Mouse (Mus musculus): ENCODE results near the gene Aqp3. TPM values are rescaled to one million over a fixed set of nuclear protein-coding genes. Genes with fewer than 3 reads are reported as not detected.

The Aqp3 gene
- polyA plus RNA-seq, 2 experiments: 5.8 to 15.6 TPM

- Histone ChIP-seq H3K4me3 (ENCODE audit: insufficient read depth in 1 of 2, low read depth in 2 of 2, low read length in 2 of 2) (peak within 1 kb of the TSS; percentile 96 to 97), H3K4me1 (replicated peaks; ENCODE audit: control insufficient read depth in 2 of 2, insufficient read depth in 2 of 2, low read length in 1 of 2) (peaks cover 32% of the 10 kb centered on the region in 2 experiments), H3K27me3 (ENCODE audit: control insufficient read depth, insufficient read depth, low read length) (peaks cover 2% of the 10 kb centered on the region; the same call in 1 of the 2 replicates), H3K36me3 (replicated peaks; ENCODE audit: control insufficient read depth, insufficient read depth, low read depth) (peaks cover 13% of the 10 kb centered on the region), H3K4me2 (ENCODE audit: low read depth) (peak within 1 kb of the TSS; percentile 91), H3K9me3 (ENCODE audit: control insufficient read depth, low read length) (no peaks in the 10 kb centered on the region), H3K27ac (peak within 1 kb of the TSS; percentile 97), H3K9ac (replicated peaks) (peak within 1 kb of the TSS; percentile 98)
- ATAC-seq (ENCODE audit: insufficient read depth) (peak; percentile 66), DNase-seq (ENCODE audit: low read depth in 3 of 3, low spot score in 3 of 3) (no peak)
- no peak for TF ChIP-seq EP300 (IDR thresholded peaks at IDR 0.05; ENCODE audit: low read depth)
- no peak for TF ChIP-seq CTCF (IDR thresholded peaks at IDR 0.05; ENCODE audit: low read depth)
- under 1% methylated on average over 63 of the region's 65 CpGs for WGBS (ENCODE audit: insufficient replicate concordance)
These were observed 37.9 kb upstream of the Aqp3 start, which contains the start of gene Ube2r2 for GRCm38 (mm10) chr4:41135711-41136453. TSS of gene Ube2r2 (plus strand) at chr4:41135743.

DNA sequence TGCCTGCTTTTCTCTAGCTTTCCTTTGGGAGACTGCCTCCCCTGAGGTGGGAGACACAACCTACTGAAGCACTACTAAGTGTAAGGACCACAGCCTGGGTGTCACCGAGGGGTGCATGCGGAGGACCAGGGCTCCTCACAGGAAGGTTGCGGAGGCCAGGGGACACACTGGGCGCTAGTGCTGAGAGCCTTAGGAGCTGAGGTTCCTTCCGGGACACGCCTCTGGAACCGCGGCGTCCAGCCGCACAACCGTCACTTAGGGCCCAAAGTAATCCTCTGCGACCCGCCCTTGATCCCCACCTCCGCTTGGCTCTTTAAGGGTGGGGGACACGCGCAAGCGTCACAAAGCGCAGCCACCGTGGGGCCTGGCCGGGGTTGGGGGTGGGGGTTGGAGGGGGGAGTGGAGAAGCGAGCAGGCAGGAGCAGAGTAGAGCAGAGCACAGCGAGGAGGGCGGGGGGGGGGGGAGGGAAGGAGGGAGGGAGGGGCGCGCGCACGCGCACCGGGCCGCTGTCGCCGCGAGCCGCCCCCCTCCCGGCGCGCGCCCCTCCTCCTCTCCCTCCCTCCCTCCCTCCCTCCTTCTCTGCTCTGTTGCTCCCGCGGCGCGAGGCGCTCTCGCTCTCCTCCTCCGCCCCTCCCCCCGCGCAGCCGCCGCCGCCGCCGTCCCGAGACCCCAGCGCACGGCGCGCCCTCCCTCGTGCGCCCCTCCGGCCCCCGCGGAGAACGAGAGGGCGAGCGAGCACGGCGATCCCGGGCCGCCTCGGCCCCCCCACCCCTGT is 37.1 kb upstream of the Aqp3 start:
- WGBS (ENCODE audit: insufficient replicate concordance): 0% methylated on average over 42 of the region's 70 CpGs
- peaks cover 2% of the 10 kb centered on the region; the same call in 1 of the 2 replicates for H3K27me3 ChIP-seq (ENCODE audit: control insufficient read depth, insufficient read depth, low read length)
- DNase-seq (ENCODE audit: low read depth in 3 of 3, low spot score in 3 of 3): peak in 2 of 3 experiments; percentile 64 to 68
- peak overlapping the region; percentile 97 for H3K27ac ChIP-seq
- peak overlapping the region; percentile 96 to 97 for H3K4me3 ChIP-seq (ENCODE audit: insufficient read depth in 1 of 2, low read depth in 2 of 2, low read length in 2 of 2)
- H3K9ac ChIP-seq (replicated peaks): peak overlapping the region; percentile 98
- no peaks in the 10 kb centered on the region for H3K9me3 ChIP-seq (ENCODE audit: control insufficient read depth, low read length)
- ATAC-seq (ENCODE audit: insufficient read depth): peak; percentile 84
- peaks cover 39 to 40% of the 10 kb centered on the region in 2 experiments for H3K4me1 ChIP-seq (replicated peaks; ENCODE audit: control insufficient read depth in 2 of 2, insufficient read depth in 2 of 2, low read length in 1 of 2)
- H3K4me2 ChIP-seq (ENCODE audit: low read depth): peak overlapping the region; percentile 91
- no peak for TF ChIP-seq CTCF (IDR thresholded peaks at IDR 0.05; ENCODE audit: low read depth)
- TF ChIP-seq EP300 (IDR thresholded peaks at IDR 0.05; ENCODE audit: low read depth): no peak
- H3K36me3 ChIP-seq (replicated peaks; ENCODE audit: control insufficient read depth, insufficient read depth, low read depth): peaks cover 7% of the 10 kb centered on the region

DNA sequence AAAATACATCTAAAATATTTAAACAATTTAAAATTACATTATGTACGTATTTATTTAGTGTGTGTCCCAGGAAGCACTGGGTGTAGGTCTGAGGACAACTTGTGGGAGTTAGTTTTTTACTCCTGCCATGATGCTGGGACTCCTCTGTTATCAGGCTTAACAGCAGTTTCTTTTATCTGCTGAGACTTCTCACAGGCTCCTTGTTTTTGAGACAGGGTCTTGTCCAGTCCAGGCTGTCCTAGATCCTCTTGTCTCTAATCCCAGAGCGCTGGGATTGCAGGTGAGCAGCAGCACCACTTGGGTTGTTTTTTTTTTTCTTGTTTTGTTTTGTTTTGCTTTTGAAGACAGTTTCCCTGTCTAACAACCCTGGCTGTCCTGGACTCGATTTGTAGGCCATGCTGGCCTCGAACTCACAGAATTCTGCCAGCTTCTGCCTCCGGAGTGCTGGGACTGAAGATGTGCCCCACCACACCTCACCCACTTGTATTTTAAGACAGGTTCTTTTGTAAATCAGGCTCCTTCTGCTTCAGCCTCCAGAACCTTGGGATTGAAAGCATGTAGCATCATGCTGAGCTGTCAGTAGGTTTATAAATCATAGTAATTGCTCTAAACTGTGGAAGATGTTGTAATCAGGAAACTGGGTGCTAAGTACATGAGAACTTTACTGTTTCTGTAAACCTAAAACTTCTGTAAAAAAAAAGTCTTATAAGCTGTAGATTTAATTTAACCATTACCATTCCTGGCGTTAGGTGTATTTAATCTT is 35.7 kb upstream of the Aqp3 start:
- H3K4me1 ChIP-seq (replicated peaks; ENCODE audit: control insufficient read depth in 2 of 2, insufficient read depth in 2 of 2, low read length in 1 of 2): peaks cover 45% of the 10 kb centered on the region in 2 experiments
- H3K9me3 ChIP-seq (ENCODE audit: control insufficient read depth, low read length): no peaks in the 10 kb centered on the region
- TF ChIP-seq EP300 (IDR thresholded peaks at IDR 0.05; ENCODE audit: low read depth) (peak; percentile 74), CTCF (IDR thresholded peaks at IDR 0.05; ENCODE audit: low read depth) (no peak)
- 43% methylated on average over 6 of the region's 6 CpGs for WGBS (ENCODE audit: insufficient replicate concordance)
- peak overlapping the region; percentile 56 for H3K9ac ChIP-seq (replicated peaks)
- H3K27me3 ChIP-seq (ENCODE audit: control insufficient read depth, insufficient read depth, low read length): peaks cover 2% of the 10 kb centered on the region; the same call in 1 of the 2 replicates
- peaks cover 4% of the 10 kb centered on the region; the same call in 1 of the 2 replicates for H3K36me3 ChIP-seq (replicated peaks; ENCODE audit: control insufficient read depth, insufficient read depth, low read depth)
- peak overlapping the region; percentile 97 for H3K27ac ChIP-seq
- ATAC-seq (ENCODE audit: insufficient read depth): no peak
- H3K4me3 ChIP-seq (ENCODE audit: insufficient read depth in 1 of 2, low read depth in 2 of 2, low read length in 2 of 2): peak overlapping the region in 1 of 2 experiments; percentile 8; a peak in 1 of 4 replicates
- peak; percentile 61 to 76 (median 65) for DNase-seq (ENCODE audit: low read depth in 3 of 3, low spot score in 3 of 3)
- H3K4me2 ChIP-seq (ENCODE audit: low read depth): peak overlapping the region; percentile 91

- WGBS (ENCODE audit: insufficient replicate concordance): 67% methylated on average over 6 of the region's 6 CpGs
- TF ChIP-seq EP300 (IDR thresholded peaks at IDR 0.05; ENCODE audit: low read depth): no peak
- TF ChIP-seq CTCF (IDR thresholded peaks at IDR 0.05; ENCODE audit: low read depth): no peak
- H3K4me3 ChIP-seq (ENCODE audit: insufficient read depth in 1 of 2, low read depth in 2 of 2, low read length in 2 of 2): no peak overlapping the region
- no peak overlapping the region for H3K4me2 ChIP-seq (ENCODE audit: low read depth)
- DNase-seq (ENCODE audit: low read depth in 3 of 3, low spot score in 3 of 3) (no peak), ATAC-seq (ENCODE audit: insufficient read depth) (no peak)
- peaks cover 43 to 45% of the 10 kb centered on the region in 2 experiments for H3K4me1 ChIP-seq (replicated peaks; ENCODE audit: control insufficient read depth in 2 of 2, insufficient read depth in 2 of 2, low read length in 1 of 2)
- no peaks in the 10 kb centered on the region for H3K36me3 ChIP-seq (replicated peaks; ENCODE audit: control insufficient read depth, insufficient read depth, low read depth)
- H3K27me3 ChIP-seq (ENCODE audit: control insufficient read depth, insufficient read depth, low read length): peaks cover 2% of the 10 kb centered on the region; the same call in 1 of the 2 replicates
- H3K27ac ChIP-seq: peak overlapping the region; percentile 97
- H3K9me3 ChIP-seq (ENCODE audit: control insufficient read depth, low read length): no peaks in the 10 kb centered on the region
- peak overlapping the region; percentile 9; the same call in 1 of the 2 replicates for H3K9ac ChIP-seq (replicated peaks)
These were observed 34.5 kb upstream of the Aqp3 start for GRCm38 (mm10) chr4:41132471-41132870.

Data from liver, embryonic 14.5 days (tissue).